Mouse (Mus musculus): ENCODE results near the gene Myh4. TPM values are rescaled to one million over a fixed set of nuclear protein-coding genes. Genes with fewer than 3 reads are reported as not detected.

The Myh4 gene
- polyA plus RNA-seq, 2 experiments, result 0.09 to 0.11 TPM

DNA sequence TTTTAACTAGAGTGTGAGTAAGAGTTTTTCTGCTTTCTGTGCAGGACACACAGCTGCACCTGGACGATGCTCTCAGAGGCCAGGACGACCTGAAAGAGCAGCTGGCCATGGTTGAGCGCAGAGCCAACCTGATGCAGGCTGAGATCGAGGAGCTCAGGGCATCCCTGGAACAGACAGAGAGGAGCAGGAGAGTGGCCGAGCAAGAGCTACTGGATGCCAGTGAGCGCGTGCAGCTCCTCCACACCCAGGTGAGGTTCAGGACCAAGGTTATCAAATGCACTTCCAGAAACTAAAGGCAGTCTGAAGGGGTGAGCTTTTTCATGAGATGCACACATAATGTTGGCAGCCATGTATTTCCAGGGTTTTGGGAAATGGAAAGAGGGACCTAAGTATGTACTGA lies 19.2 kb downstream of the Myh4 start:
- 63% methylated on average over 7 of the region's 7 CpGs for whole genome bisulfite sequencing
- Histone ChIP-seq H3K4me3 (replicated peaks; ENCODE audit: low read length) (no peak overlapping the region), H3K9ac (ENCODE audit: low read depth, low read length, severe bottlenecking) (no peak overlapping the region), H3K36me3 (ENCODE audit: control insufficient read depth, insufficient read depth, low read length) (no peaks in the 10 kb centered on the region), H3K4me1 (ENCODE audit: control insufficient read depth, insufficient read depth, low read length) (no peaks in the 10 kb centered on the region), H3K27ac (replicated peaks; ENCODE audit: low read depth, low read length) (no peak overlapping the region), H3K27me3 (ENCODE audit: control insufficient read depth, insufficient read depth, low read length) (no peaks in the 10 kb centered on the region), H3K9me3 (ENCODE audit: control insufficient read depth, low read length) (no peaks in the 10 kb centered on the region), H3K4me2 (replicated peaks; ENCODE audit: low read depth, low read length, severe bottlenecking) (no peak overlapping the region)
- ATAC-seq (ENCODE audit: low FRiP score, low read depth), result no peak
- TF ChIP-seq POLR2A (IDR thresholded peaks at IDR 0.05; ENCODE audit: borderline replicate concordance, extremely low read depth, insufficient read depth, insufficient read length), result no peak
- no peak for DNase-seq (ENCODE audit: low spot score)

GRCm38 (mm10) chr11:67260956-67261355 lies 23.1 kb downstream of the Myh4 start:
- no peak overlapping the region for H3K9ac ChIP-seq (ENCODE audit: low read depth, low read length, severe bottlenecking)
- no peak for TF ChIP-seq POLR2A (IDR thresholded peaks at IDR 0.05; ENCODE audit: borderline replicate concordance, extremely low read depth, insufficient read depth, insufficient read length)
- DNase-seq (ENCODE audit: low spot score), result no peak
- H3K4me3 ChIP-seq (replicated peaks; ENCODE audit: low read length), result no peak overlapping the region
- no peak for ATAC-seq (ENCODE audit: low FRiP score, low read depth)
- no peaks in the 10 kb centered on the region for H3K4me1 ChIP-seq (ENCODE audit: control insufficient read depth, insufficient read depth, low read length)
- WGBS, result 88% methylated on average over 6 of the region's 6 CpGs
- H3K9me3 ChIP-seq (ENCODE audit: control insufficient read depth, low read length), result no peaks in the 10 kb centered on the region
- H3K4me2 ChIP-seq (replicated peaks; ENCODE audit: low read depth, low read length, severe bottlenecking), result no peak overlapping the region
- H3K27me3 ChIP-seq (ENCODE audit: control insufficient read depth, insufficient read depth, low read length), result no peaks in the 10 kb centered on the region
- no peak overlapping the region for H3K27ac ChIP-seq (replicated peaks; ENCODE audit: low read depth, low read length)
- H3K36me3 ChIP-seq (ENCODE audit: control insufficient read depth, insufficient read depth, low read length), result no peaks in the 10 kb centered on the region

DNA sequence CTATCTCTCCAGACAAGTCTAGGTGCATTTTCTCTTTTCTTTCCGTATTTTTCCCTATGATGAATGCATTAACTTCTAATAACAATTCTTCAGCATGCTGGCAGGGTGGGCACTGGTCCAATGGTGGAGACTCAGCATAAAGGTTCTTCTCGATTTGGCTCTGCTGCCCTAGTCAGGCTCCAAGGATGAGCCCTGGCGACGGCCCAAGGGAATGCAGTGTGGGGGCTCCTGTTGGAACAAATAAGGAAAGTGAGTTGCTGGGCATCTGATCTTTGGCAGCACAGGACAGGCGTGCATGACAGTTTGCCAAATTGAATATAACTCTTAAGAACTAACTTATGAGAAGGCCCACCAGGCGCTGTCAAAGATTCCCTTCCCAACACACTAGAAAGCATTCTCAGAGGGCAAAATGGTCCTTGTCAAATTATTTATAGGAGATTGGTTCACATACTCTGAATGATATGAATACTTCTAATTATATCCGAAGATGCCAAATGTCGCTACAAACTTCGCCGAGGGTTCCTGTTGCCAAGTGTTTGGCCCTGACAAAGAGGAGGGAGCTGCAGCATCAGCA lies 38.9 kb downstream of the Myh4 start, which contains the start of gene Myh8:
Myh8 (plus strand) TSS at position 524 of the 574 bp plus-strand sequence.
- ATAC-seq (ENCODE audit: low FRiP score, low read depth) (no peak; the same call in 1 of the 2 replicates), DNase-seq (ENCODE audit: low spot score) (no peak)
- H3K36me3 ChIP-seq (ENCODE audit: control insufficient read depth, insufficient read depth, low read length), result no peaks in the 10 kb centered on the region
- no peak within 1 kb of the TSS; the same call in 1 of the 2 replicates for H3K4me3 ChIP-seq (replicated peaks; ENCODE audit: low read length)
- H3K27ac ChIP-seq (replicated peaks; ENCODE audit: low read depth, low read length), result no peak within 1 kb of the TSS
- H3K9ac ChIP-seq (ENCODE audit: low read depth, low read length, severe bottlenecking), result no peak within 1 kb of the TSS
- H3K4me1 ChIP-seq (ENCODE audit: control insufficient read depth, insufficient read depth, low read length), result no peaks in the 10 kb centered on the region
- WGBS, result 79% methylated on average over 10 of the region's 10 CpGs
- H3K4me2 ChIP-seq (replicated peaks; ENCODE audit: low read depth, low read length, severe bottlenecking), result no peak within 1 kb of the TSS
- TF ChIP-seq POLR2A (IDR thresholded peaks at IDR 0.05; ENCODE audit: borderline replicate concordance, extremely low read depth, insufficient read depth, insufficient read length), result no peak
- no peaks in the 10 kb centered on the region for H3K27me3 ChIP-seq (ENCODE audit: control insufficient read depth, insufficient read depth, low read length)
- no peaks in the 10 kb centered on the region for H3K9me3 ChIP-seq (ENCODE audit: control insufficient read depth, low read length)

GRCm38 (mm10) chr11:67293440-67293839 lies 55.6 kb downstream of the Myh4 start:
- H3K4me3 ChIP-seq (replicated peaks; ENCODE audit: low read length), result no peak overlapping the region
- ATAC-seq (ENCODE audit: low FRiP score, low read depth), result no peak
- no peaks in the 10 kb centered on the region for H3K4me1 ChIP-seq (ENCODE audit: control insufficient read depth, insufficient read depth, low read length)
- H3K9me3 ChIP-seq (ENCODE audit: control insufficient read depth, low read length), result 0 out of 2 replicates have a peak, but pooled peaks cover 5% of the 10 kb centered on the region
- no peak overlapping the region for H3K27ac ChIP-seq (replicated peaks; ENCODE audit: low read depth, low read length)
- H3K9ac ChIP-seq (ENCODE audit: low read depth, low read length, severe bottlenecking), result no peak overlapping the region
- no peaks in the 10 kb centered on the region for H3K27me3 ChIP-seq (ENCODE audit: control insufficient read depth, insufficient read depth, low read length)
- H3K4me2 ChIP-seq (replicated peaks; ENCODE audit: low read depth, low read length, severe bottlenecking), result no peak overlapping the region
- DNase-seq (ENCODE audit: low spot score), result no peak
- WGBS, result 80% methylated on average over 1 of the region's 1 CpGs
- H3K36me3 ChIP-seq (ENCODE audit: control insufficient read depth, insufficient read depth, low read length), result no peaks in the 10 kb centered on the region
- no peak for TF ChIP-seq POLR2A (IDR thresholded peaks at IDR 0.05; ENCODE audit: borderline replicate concordance, extremely low read depth, insufficient read depth, insufficient read length)

Other genes with a start within 250 kb of the Myh4 start
- gene Tmem220, start 212.9 kb upstream of the Myh4 start, polyA plus RNA-seq (2012; rRNA removed), result 1.6 and 1.7 TPM in 2 replicates
- 0.82 and 1.2 TPM in 2 replicates for gene Tmem220, start 212.9 kb upstream of the Myh4 start, polyA plus RNA-seq (2014; fragmentation: Nextera tagmentation; extraction: Ambion mirVana)
- 34.0 and 34.3 TPM in 2 replicates for gene Adprm, start 185.4 kb upstream of the Myh4 start, polyA plus RNA-seq (2012; rRNA removed)
- gene Adprm, start 185.4 kb upstream of the Myh4 start, polyA plus RNA-seq (2014; fragmentation: Nextera tagmentation; extraction: Ambion mirVana), result 33.3 and 38.1 TPM in 2 replicates
- gene Sco1, start 185.4 kb upstream of the Myh4 start, polyA plus RNA-seq (2012; rRNA removed), result 7.5 and 8.8 TPM in 2 replicates
- 14.8 and 15.8 TPM in 2 replicates for gene Sco1, start 185.4 kb upstream of the Myh4 start, polyA plus RNA-seq (2014; fragmentation: Nextera tagmentation; extraction: Ambion mirVana)
- 112 and 192 TPM in 2 replicates for gene Myh3, start 159.7 kb upstream of the Myh4 start, polyA plus RNA-seq (2012; rRNA removed)
- 145 and 205 TPM in 2 replicates for gene Myh3, start 159.7 kb upstream of the Myh4 start, polyA plus RNA-seq (2014; fragmentation: Nextera tagmentation; extraction: Ambion mirVana)
- 0.12 and 0.16 TPM in 2 replicates for gene Myh2, start 67.0 kb upstream of the Myh4 start, polyA plus RNA-seq (2012; rRNA removed)
- gene Myh2, start 67.0 kb upstream of the Myh4 start, polyA plus RNA-seq (2014; fragmentation: Nextera tagmentation; extraction: Ambion mirVana), result 0.30 and 0.39 TPM in 2 replicates
- 0.74 and 1.1 TPM in 2 replicates for gene Myh1, start 38.0 kb upstream of the Myh4 start, polyA plus RNA-seq (2012; rRNA removed)
- 1.5 and 2.4 TPM in 2 replicates for gene Myh1, start 38.0 kb upstream of the Myh4 start, polyA plus RNA-seq (2014; fragmentation: Nextera tagmentation; extraction: Ambion mirVana)
- 21.7 and 39.3 TPM in 2 replicates for gene Myh8, start 39.1 kb downstream of the Myh4 start, polyA plus RNA-seq (2012; rRNA removed)
- gene Myh8, start 39.1 kb downstream of the Myh4 start, polyA plus RNA-seq (2014; fragmentation: Nextera tagmentation; extraction: Ambion mirVana), result 49.0 and 74.2 TPM in 2 replicates
- 0.03 and 0.10 TPM in 2 replicates for gene Myh13, start 83.6 kb downstream of the Myh4 start, polyA plus RNA-seq (2012; rRNA removed)
- 0.21 and 0.46 TPM in 2 replicates for gene Myh13, start 83.6 kb downstream of the Myh4 start, polyA plus RNA-seq (2014; fragmentation: Nextera tagmentation; extraction: Ambion mirVana)
- gene Gas7, start 217.4 kb downstream of the Myh4 start, polyA plus RNA-seq (2012; rRNA removed), result 9.8 and 10.4 TPM in 2 replicates
- 17.2 and 18.2 TPM in 2 replicates for gene Gas7, start 217.4 kb downstream of the Myh4 start, polyA plus RNA-seq (2014; fragmentation: Nextera tagmentation; extraction: Ambion mirVana)

All from limb, embryonic 14.5 days (tissue).